Mouse (Mus musculus) spleen, adult 2 months (tissue): ENCODE measurements around the gene Cfap97d1. TPM values are rescaled to one million over a fixed set of nuclear protein-coding genes. Genes with fewer than 3 reads are reported as not detected.

Experiments
- DNase-seq, 2 experiments: peaks; one replicate each; pipeline versions ENCODE4 v3.0.0 to v3.0.0-alpha.2; 2012 to 2021; ENCODE audit warnings: low spot score in 2 of 2, low read depth in 1 of 2
- H3K27ac ChIP-seq: fragments of 200-500 bp; 2 replicates; pipeline ENCODE4 v1.5.1; 2012; ENCODE audit warnings: low read length, inconsistent platforms; ENCODE audit not compliant: insufficient read depth
- H3K27me3 ChIP-seq: fragments of 200-500 bp; 2 replicates; pipeline ENCODE4 v1.6.1; 2012; ENCODE audit warnings: mild to moderate bottlenecking, moderate library complexity, low read length, inconsistent platforms; ENCODE audit not compliant: control insufficient read depth, insufficient read depth
- H3K36me3 ChIP-seq: fragments of 200-500 bp; 2 replicates; pipeline ENCODE4 v1.6.1; 2012; ENCODE audit warnings: mild to moderate bottlenecking, low read length, inconsistent platforms; ENCODE audit not compliant: control insufficient read depth, insufficient read depth
- H3K4me1 ChIP-seq: fragments of 200-500 bp; 2 replicates; pipeline ENCODE4 v1.6.1; 2011; ENCODE audit warnings: inconsistent platforms; ENCODE audit not compliant: control insufficient read depth, insufficient read depth, insufficient read length
- H3K4me3 ChIP-seq: fragments of 200-500 bp; 2 replicates; pipeline ENCODE4 v1.5.1; 2011; ENCODE audit warnings: mild to moderate bottlenecking, inconsistent platforms; ENCODE audit not compliant: insufficient read depth, insufficient read length; ENCODE audit errors: extremely low read depth
- CTCF ChIP-seq: fragments of 200-500 bp; IDR thresholded peaks from 2 replicates; pipeline ENCODE4 v1.5.1; 2011; ENCODE audit warnings: mild to moderate bottlenecking, inconsistent platforms; ENCODE audit not compliant: insufficient read depth, insufficient read length, insufficient replicate concordance; ENCODE audit errors: extremely low read depth
- POLR2A ChIP-seq: fragments of 200-500 bp; IDR thresholded peaks from 2 replicates; pipeline ENCODE4 v1.6.1; 2011; ENCODE audit warnings: low read depth, low read length, inconsistent platforms
- WGBS: fragments of 180-500 bp; shearing (Covaris S2); methylation state at CpG from one replicate; pipeline ENCODE4 v1.1.7; 2018; 5-methylcytosine and 5-hydroxymethylcytosine counted together
- polyA plus RNA-seq: library from polyadenylated mRNA; depleted of rRNA; stranded (reverse); fragments of >200 nt; gene quantifications from 2 replicates; pipeline ENCODE4 v1.2.3, GENCODE M21; 2012; rRNA removed

Gene Cfap97d1
- polyA plus RNA-seq = not detected in 2 replicates

DNA sequence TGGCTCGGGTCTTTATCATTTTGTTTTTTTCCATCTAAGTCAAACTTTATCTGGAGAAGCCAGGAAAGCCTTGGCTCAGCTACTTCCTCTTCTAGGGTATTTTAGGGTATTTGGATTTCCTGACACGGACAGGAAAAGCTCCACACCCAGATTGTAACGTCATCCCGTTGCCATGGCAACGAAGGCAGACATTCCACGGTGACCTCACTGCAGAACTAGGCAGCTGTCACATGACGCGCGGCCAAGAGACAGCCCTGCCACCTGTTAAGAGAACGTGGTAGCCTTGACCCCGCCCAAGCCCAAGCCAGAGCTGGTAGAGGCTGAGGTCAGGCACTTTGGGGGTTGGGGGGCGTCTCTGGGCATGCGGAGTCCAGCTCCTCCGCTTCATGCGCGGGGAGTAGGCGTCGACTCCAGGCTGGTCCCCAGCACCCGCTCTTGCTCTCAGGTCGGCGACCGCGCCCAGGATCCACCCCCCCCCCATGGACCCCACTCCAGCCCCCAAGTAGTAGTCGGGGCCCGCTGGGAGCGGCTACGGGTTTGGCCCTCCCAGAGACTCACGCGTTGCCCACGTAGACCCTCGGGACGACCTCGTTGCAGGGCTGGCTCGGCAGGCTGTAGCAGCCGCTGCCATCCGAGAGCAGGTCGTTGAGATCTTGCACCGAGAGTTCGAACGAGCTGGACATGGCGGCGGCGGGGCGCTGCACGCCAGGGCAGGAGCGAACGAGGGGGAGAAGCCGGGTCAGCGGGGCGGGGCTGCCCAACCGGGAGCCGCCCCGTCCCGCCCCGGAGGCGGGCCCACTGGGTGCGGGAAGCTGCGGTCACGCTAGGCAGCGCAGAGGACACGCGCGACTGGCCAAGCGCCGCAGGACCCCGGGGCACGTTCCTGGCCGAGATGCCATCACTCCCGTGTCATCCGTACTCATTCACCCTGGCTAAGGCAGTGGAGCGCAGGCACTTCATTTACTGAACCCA is at the start of gene Cfap97d1:
Cfap97d1 (plus strand) TSS at position 226 of the 972 bp plus-strand sequence.
- Histone ChIP-seq H3K27me3 (no peaks in the 10 kb centered on the region), H3K36me3 (no peaks in the 10 kb centered on the region; the same call in 1 of the 2 replicates), H3K4me3 (peak within 1 kb of the TSS; percentile 69), H3K27ac (peak within 1 kb of the TSS; percentile 74), H3K4me1 (peaks cover 20% of the 10 kb centered on the region)
- no peak for TF ChIP-seq CTCF
- TF ChIP-seq POLR2A = peak; percentile 36
- peak; percentile 79 to 86 for DNase-seq
- under 1% methylated on average over 70 of the region's 71 CpGs for WGBS

DNA sequence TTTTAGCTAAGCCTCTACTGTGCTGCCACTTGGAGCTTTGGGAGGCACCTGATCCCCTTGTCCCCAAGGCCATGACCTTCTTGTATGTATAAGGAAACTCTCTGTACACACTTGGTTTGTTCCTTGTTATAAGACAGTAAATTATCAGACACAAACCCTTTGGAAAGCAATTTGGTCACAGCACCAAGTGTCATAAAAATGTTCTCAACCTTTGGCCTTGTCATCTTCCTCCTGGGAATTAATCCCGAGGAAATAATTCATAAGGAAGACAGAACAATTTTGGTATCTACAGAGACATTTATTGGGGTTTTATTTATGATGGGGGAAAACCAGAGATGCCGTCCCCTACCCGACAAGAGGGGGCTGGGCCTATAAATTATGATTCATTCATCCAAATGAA is 48.3 kb upstream of the Cfap97d1 start:
- TF ChIP-seq POLR2A = no peak
- no peak for TF ChIP-seq CTCF
- peaks cover 6% of the 10 kb centered on the region; the same call in 1 of the 2 replicates for H3K27me3 ChIP-seq
- no peaks in the 10 kb centered on the region for H3K36me3 ChIP-seq
- WGBS = 84% methylated on average over 3 of the region's 3 CpGs
- H3K4me1 ChIP-seq = no peaks in the 10 kb centered on the region; the same call in 1 of the 2 replicates
- no peak overlapping the region for H3K4me3 ChIP-seq
- DNase-seq = no peak
- no peak overlapping the region for H3K27ac ChIP-seq

DNA sequence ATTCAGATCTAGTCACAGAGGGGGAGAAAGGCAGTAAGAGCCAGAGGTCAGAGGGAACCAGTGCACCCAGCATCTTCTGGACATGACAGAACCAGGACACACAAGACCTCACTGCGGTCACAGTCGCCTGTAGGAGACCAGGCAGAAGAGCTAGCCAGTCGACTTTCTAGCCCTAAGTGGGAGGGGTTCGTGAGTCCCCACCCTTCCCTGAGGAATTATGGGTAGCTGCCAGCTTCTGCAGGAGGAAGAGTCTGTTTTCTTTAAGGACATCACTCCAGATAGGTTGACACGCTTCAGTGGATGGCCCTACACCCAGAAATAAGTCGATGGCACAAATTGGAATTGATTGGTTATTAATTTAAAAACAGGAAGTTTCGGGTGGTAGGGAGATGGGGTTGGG is 47.7 kb upstream of the Cfap97d1 start:
- no peaks in the 10 kb centered on the region; the same call in 1 of the 2 replicates for H3K4me1 ChIP-seq
- TF ChIP-seq CTCF = no peak
- no peak for TF ChIP-seq POLR2A
- no peaks in the 10 kb centered on the region for H3K36me3 ChIP-seq
- no peak overlapping the region for H3K27ac ChIP-seq
- WGBS = 71% methylated on average over 7 of the region's 7 CpGs
- no peak overlapping the region for H3K4me3 ChIP-seq
- peaks cover 6% of the 10 kb centered on the region; the same call in 1 of the 2 replicates for H3K27me3 ChIP-seq
- DNase-seq = no peak

- no peak for DNase-seq
- WGBS = 5% methylated on average over 32 of the region's 32 CpGs
- H3K27me3 ChIP-seq = peaks cover 6% of the 10 kb centered on the region; the same call in 1 of the 2 replicates
- no peak for TF ChIP-seq CTCF
- no peak for TF ChIP-seq POLR2A
- no peak overlapping the region for H3K4me3 ChIP-seq
- no peaks in the 10 kb centered on the region for H3K36me3 ChIP-seq
- H3K4me1 ChIP-seq = no peaks in the 10 kb centered on the region; the same call in 1 of the 2 replicates
- no peak overlapping the region for H3K27ac ChIP-seq
Observed at GRCm38 (mm10) chr11:101937108-101937507, 47.0 kb upstream of the Cfap97d1 start.

DNA sequence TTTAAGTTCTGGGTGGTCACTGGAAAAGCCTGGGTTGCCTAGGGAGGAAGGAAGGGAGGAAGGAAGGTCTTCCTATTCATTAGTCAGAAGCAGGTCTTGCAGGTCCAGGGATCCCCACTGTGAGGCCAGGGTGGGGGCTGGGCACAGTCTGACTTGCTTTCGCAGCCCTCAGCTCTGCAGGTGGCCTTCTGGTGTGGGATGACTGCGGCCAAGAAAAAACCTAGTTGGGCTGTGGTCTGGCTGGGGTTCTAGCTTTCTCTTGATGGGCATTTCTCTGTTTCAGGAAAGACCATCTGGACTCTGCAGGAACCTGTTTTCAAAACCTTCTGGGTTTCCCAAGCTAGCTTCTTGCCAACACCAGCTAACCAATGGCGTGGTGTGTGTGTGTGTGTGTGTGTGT is 41.0 kb upstream of the Cfap97d1 start:
- H3K4me1 ChIP-seq = no peaks in the 10 kb centered on the region
- 15% methylated on average over 3 of the region's 3 CpGs for WGBS
- no peaks in the 10 kb centered on the region for H3K27me3 ChIP-seq
- H3K36me3 ChIP-seq = no peaks in the 10 kb centered on the region
- no peak overlapping the region for H3K4me3 ChIP-seq
- no peak overlapping the region for H3K27ac ChIP-seq
- TF ChIP-seq POLR2A (no peak), CTCF (no peak)
- DNase-seq = no peak

GRCm38 (mm10) chr11:101946525-101946924 is 37.6 kb upstream of the Cfap97d1 start:
- no peak for TF ChIP-seq CTCF
- TF ChIP-seq POLR2A = no peak
- Histone ChIP-seq H3K27me3 (no peaks in the 10 kb centered on the region), H3K4me3 (no peak overlapping the region), H3K27ac (no peak overlapping the region), H3K4me1 (no peaks in the 10 kb centered on the region), H3K36me3 (no peaks in the 10 kb centered on the region)
- DNase-seq = no peak
- 51% methylated on average over 5 of the region's 5 CpGs for WGBS
